Mouse (Mus musculus) limb, embryonic 14.5 days (tissue): ENCODE results near the gene Megf8. TPM values are rescaled to one million over a fixed set of nuclear protein-coding genes. Genes with fewer than 3 reads are reported as not detected.

ENCODE experiments used
- ATAC-seq: fragments of 200-750 bp; cut with Nextera tagmentation; 2 replicates; pipeline ENCODE4 v1.8.0; 2017; ENCODE audit warnings: low read depth, moderate number of reproducible peaks, moderate TSS enrichment; ENCODE audit not compliant: low FRiP score
- DNase-seq: peaks from one replicate; pipeline ENCODE4 v3.0.0-alpha.2; 2015; ENCODE audit warnings: low spot score
- H3K27ac ChIP-seq: fragments of 300-500 bp; sonication (generic); replicated peaks from 2 replicates; pipeline ENCODE4 v1.5.1; 2014; ENCODE audit warnings: low read depth, mild to moderate bottlenecking, low read length, moderate library complexity, mixed read lengths
- H3K27me3 ChIP-seq: fragments of 300-500 bp; sonication (generic); 2 replicates; pipeline ENCODE4 v1.6.1; 2014; ENCODE audit warnings: low read length, mixed read lengths; ENCODE audit not compliant: control insufficient read depth, insufficient read depth
- H3K36me3 ChIP-seq: fragments of 300-500 bp; sonication (generic); 2 replicates; pipeline ENCODE4 v1.6.1; 2014; ENCODE audit warnings: mild to moderate bottlenecking, low read length, moderate library complexity, mixed read lengths; ENCODE audit not compliant: control insufficient read depth, insufficient read depth
- H3K4me1 ChIP-seq: fragments of 300-500 bp; sonication (generic); 2 replicates; pipeline ENCODE4 v1.6.1; 2014; ENCODE audit warnings: antibody characterized with exemption, low read length, mixed read lengths; ENCODE audit not compliant: control insufficient read depth, insufficient read depth
- H3K4me2 ChIP-seq: fragments of 300-500 bp; sonication (generic); replicated peaks from 2 replicates; pipeline ENCODE4 v1.6.1; 2014; ENCODE audit warnings: low read depth, mild to moderate bottlenecking, low read length, moderate library complexity; ENCODE audit not compliant: severe bottlenecking
- H3K4me3 ChIP-seq: fragments of 300-500 bp; sonication (generic); replicated peaks from 2 replicates; pipeline ENCODE4 v1.5.1; 2014; ENCODE audit warnings: low read length
- H3K9ac ChIP-seq: fragments of 300-500 bp; sonication (generic); 2 replicates; pipeline ENCODE4 v1.6.1; 2014; ENCODE audit warnings: mild to moderate bottlenecking, low read depth, low read length, moderate library complexity; ENCODE audit not compliant: severe bottlenecking
- H3K9me3 ChIP-seq: fragments of 300-500 bp; sonication (generic); 2 replicates; pipeline ENCODE4 v1.6.1; 2016; ENCODE audit warnings: low read length; ENCODE audit not compliant: control insufficient read depth
- POLR2A ChIP-seq: fragments of 200-500 bp; IDR thresholded peaks from 2 replicates; pipeline ENCODE4 v1.8.0; 2012; ENCODE audit warnings: inconsistent platforms, mild to moderate bottlenecking, moderate library complexity, borderline replicate concordance; ENCODE audit not compliant: insufficient read depth, insufficient read length; ENCODE audit errors: extremely low read depth
- WGBS: fragments of 180-500 bp; shearing (Covaris S2); extraction: QIAGEN DNeasy Blood & Tissue Kit; methylation state at CpG from one replicate; pipeline ENCODE4 v1.1.7; 2014; 5-methylcytosine and 5-hydroxymethylcytosine counted together
- polyA plus RNA-seq, 2 experiments: library from polyadenylated mRNA; depleted of rRNA in 1 of 2; stranded (reverse) in 1 of 2; unstranded in 1 of 2; fragments of >200 nt; fragmentation: Nextera tagmentation in 1 of 2; extraction: Ambion mirVana in 1 of 2; gene quantifications; 2 replicates each; pipeline versions ENCODE4 v1.2.1 to v1.2.3; 2012 to 2014

The Megf8 gene
- polyA plus RNA-seq, 2 experiments = 16.5 to 45.1 TPM

- no peak for TF ChIP-seq POLR2A
- 95% methylated on average over 1 of the region's 1 CpGs for WGBS
- H3K9ac ChIP-seq = no peak overlapping the region
- DNase-seq (no peak), ATAC-seq (no peak)
- H3K4me1 ChIP-seq = no peaks in the 10 kb centered on the region
- no peaks in the 10 kb centered on the region for H3K9me3 ChIP-seq
- peaks cover 100% of the 10 kb centered on the region for H3K36me3 ChIP-seq
- no peak overlapping the region for H3K4me3 ChIP-seq
- H3K27ac ChIP-seq = no peak overlapping the region
- no peak overlapping the region for H3K4me2 ChIP-seq
- H3K27me3 ChIP-seq = no peaks in the 10 kb centered on the region
Measured at GRCm38 (mm10) chr7:25290463-25290862, 26.5 kb upstream of the Megf8 start.

GRCm38 (mm10) chr7:25290911-25291310, 26.1 kb upstream of the Megf8 start:
- H3K9me3 ChIP-seq = no peaks in the 10 kb centered on the region
- no peaks in the 10 kb centered on the region for H3K27me3 ChIP-seq
- H3K9ac ChIP-seq = no peak overlapping the region
- H3K4me1 ChIP-seq = no peaks in the 10 kb centered on the region
- H3K36me3 ChIP-seq = peaks cover 100% of the 10 kb centered on the region
- H3K4me3 ChIP-seq = no peak overlapping the region
- H3K4me2 ChIP-seq = no peak overlapping the region
- WGBS = 87% methylated on average over 2 of the region's 2 CpGs
- ATAC-seq (no peak), DNase-seq (no peak)
- 0 out of 2 replicates have a peak overlapping the region, but pooled peaks have one; percentile 8 for H3K27ac ChIP-seq
- TF ChIP-seq POLR2A = no peak

DNA sequence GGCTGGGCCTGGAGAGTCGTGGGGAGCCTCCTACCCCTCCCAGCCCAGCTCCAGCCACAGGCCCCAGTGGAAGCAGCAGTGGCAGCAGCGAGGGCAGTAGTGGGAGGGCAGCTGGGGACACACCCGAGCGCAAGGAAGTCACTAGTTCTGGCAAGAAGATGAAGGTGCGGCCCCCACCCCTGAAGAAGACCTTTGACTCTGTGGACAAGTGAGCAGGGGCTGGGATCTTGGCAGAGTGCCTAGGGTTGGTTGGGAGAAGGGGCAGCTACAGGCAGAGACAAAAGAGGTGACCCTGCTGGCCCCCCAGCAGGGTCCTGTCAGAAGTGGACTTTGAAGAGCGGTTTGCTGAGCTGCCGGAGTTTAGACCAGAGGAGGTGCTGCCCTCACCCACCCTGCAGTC, 24.9 kb upstream of the Megf8 start:
- ATAC-seq = no peak
- Histone ChIP-seq H3K4me2 (no peak overlapping the region), H3K27me3 (no peaks in the 10 kb centered on the region), H3K4me1 (peaks cover 7% of the 10 kb centered on the region), H3K9me3 (no peaks in the 10 kb centered on the region), H3K4me3 (no peak overlapping the region), H3K36me3 (peaks cover 92% of the 10 kb centered on the region), H3K27ac (no peak overlapping the region), H3K9ac (no peak overlapping the region)
- DNase-seq = no peak
- TF ChIP-seq POLR2A = no peak
- WGBS = 78% methylated on average over 7 of the region's 7 CpGs

- no peak for TF ChIP-seq POLR2A
- no peak overlapping the region for H3K4me2 ChIP-seq
- no peak for DNase-seq
- no peak for ATAC-seq
- H3K27ac ChIP-seq = no peak overlapping the region
- no peak overlapping the region for H3K9ac ChIP-seq
- peaks cover 7% of the 10 kb centered on the region for H3K4me1 ChIP-seq
- no peak overlapping the region for H3K4me3 ChIP-seq
- WGBS = 76% methylated on average over 9 of the region's 10 CpGs
- H3K27me3 ChIP-seq = no peaks in the 10 kb centered on the region
- no peaks in the 10 kb centered on the region for H3K9me3 ChIP-seq
- H3K36me3 ChIP-seq = peaks cover 80% of the 10 kb centered on the region
Measured at GRCm38 (mm10) chr7:25293191-25293739, 23.7 kb upstream of the Megf8 start.

- H3K9me3 ChIP-seq = no peaks in the 10 kb centered on the region
- 91% methylated on average over 4 of the region's 4 CpGs for WGBS
- no peak overlapping the region for H3K4me3 ChIP-seq
- DNase-seq (no peak), ATAC-seq (no peak)
- H3K4me1 ChIP-seq = peaks cover 10% of the 10 kb centered on the region
- no peak overlapping the region for H3K9ac ChIP-seq
- no peaks in the 10 kb centered on the region for H3K27me3 ChIP-seq
- H3K36me3 ChIP-seq = peaks cover 68% of the 10 kb centered on the region
- TF ChIP-seq POLR2A = no peak
- H3K4me2 ChIP-seq = no peak overlapping the region
- no peak overlapping the region for H3K27ac ChIP-seq
Measured at GRCm38 (mm10) chr7:25294495-25294894, 22.5 kb upstream of the Megf8 start.
